Mouse (Mus musculus): Measurements from ENCODE around the gene Rpl28.

DNA sequence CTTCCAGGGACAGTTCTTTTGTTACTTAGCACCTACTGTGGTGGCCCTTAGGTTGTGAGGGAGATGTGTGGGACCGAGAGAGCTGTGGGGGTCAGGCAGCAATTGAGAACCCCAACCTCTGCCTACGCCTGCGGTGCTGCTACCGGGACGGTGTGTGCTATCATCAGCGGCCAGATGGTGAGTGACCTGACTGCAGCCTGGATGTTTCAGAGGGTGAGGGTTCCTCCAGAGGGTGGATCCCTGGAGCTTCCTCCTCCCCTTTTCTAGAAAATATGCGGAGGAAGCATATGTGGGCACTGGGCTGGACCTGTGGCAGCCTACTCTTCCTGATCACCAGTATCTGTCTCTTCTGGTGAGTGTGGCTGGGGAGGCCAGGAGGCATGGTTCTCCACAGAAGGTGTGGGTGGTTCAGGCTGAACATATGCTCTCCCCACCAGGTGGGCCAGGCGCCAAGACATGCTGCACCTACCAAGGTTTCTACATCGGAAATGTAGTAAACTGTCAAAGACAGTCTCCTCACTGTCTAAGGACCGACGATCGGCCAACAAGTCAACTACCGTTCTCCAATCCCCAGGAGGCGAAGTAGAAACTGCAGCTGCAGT is 8.9 kb upstream of the Rpl28 start:
- no peak for TF ChIP-seq POLR2AphosphoS5 (IDR thresholded peaks at IDR 0.05; ENCODE audit: insufficient replicate concordance, low read depth, low read length)
- no peak for TF ChIP-seq CTCF (IDR thresholded peaks at IDR 0.05; ENCODE audit: low read depth, low read length)
- TF ChIP-seq TAL1 (conservative IDR thresholded peaks at IDR 0.05; ENCODE audit: low read depth, low read length), result peak; percentile 64; the same call in 1 of the 2 replicates

All from G1E (cell line).